Mouse (Mus musculus): ENCODE measurements around the gene Zfp276. TPM values are rescaled to one million over a fixed set of nuclear protein-coding genes. Genes with fewer than 3 reads are reported as not detected.
"Not testable (repeated sequence)": the region's sequence is repeated elsewhere in the genome, so short reads cannot be mapped to it uniquely, and the experiment has no call there.

Gene Zfp276
- total RNA-seq, 2 experiments from 2014 or later, result 22.8 to 26.0 TPM

DNA sequence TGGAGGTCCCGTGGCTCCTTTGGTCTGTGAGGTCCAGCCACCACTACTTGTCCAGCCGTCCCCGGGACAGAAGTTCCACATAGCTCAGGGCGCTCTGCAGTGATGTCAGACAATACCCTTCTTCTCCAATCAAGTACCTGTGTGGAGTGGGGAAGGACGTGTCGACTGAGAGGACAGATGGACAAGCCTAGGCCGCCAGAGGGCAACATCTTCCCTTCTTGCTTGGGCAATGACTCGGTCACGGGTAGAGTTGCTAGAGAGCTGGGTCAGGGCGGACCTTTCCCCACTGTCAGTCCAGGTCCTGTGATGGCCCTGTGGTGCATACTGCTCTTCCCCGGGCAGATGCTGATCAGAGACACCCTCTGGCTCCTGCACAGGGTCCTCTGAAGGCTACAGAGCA lies 10.9 kb upstream of the Zfp276 start:
- DNase-seq (ENCODE audit: low spot score in 2 of 2), result no peak

DNA sequence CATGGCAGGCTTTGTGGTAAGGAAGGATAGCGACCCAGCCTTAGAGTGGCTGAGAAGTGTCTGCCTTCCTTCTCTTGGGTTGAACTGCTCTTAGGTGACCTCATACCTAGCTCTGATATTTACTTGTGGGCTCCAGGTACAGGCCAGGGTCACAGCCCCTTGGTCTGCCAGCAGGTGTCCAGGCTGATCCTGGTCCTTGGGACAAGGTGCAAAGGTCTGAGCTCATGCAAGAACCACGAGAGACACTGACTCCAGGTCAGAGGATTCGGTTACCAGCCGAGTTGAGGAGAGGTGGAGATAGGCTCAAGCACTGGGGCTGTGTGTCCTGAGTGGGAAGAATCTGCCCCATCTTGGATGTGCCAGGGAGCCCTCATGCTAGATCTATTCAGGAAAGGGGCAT lies 9.6 kb upstream of the Zfp276 start:
- DNase-seq (ENCODE audit: low spot score in 2 of 2), result no peak

- no peak for DNase-seq (ENCODE audit: low spot score in 2 of 2)
These were observed 8.5 kb upstream of the Zfp276 start for GRCm38 (mm10) chr8:123245543-123245942.

DNA sequence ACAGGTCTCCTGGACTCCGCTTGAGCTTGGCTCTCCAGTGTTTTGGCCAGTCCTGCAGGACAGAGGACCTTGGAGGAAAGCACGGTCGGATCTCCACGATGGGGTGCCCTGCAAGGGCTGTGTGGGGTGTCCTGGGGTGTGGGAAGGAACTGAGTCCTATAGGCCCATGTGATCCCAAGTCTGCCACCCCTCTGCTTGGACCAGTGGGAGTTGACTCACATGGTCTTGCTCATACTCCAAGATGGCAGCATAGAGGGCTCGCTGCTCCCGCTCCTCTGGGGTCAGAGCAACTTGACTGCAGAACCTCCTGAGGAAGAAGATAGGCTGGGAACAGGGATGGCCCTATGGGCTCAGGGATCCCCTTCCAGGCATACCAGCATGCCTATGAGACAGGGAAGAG lies 6.2 kb upstream of the Zfp276 start:
- no peak for DNase-seq (ENCODE audit: low spot score in 2 of 2)

- no peak for DNase-seq (ENCODE audit: low spot score in 2 of 2)
These were observed 5.4 kb upstream of the Zfp276 start for GRCm38 (mm10) chr8:123248596-123248995.

GRCm38 (mm10) chr8:123250940-123251339 lies 3.1 kb upstream of the Zfp276 start:
- DNase-seq (ENCODE audit: low spot score in 2 of 2), result no peak

DNA sequence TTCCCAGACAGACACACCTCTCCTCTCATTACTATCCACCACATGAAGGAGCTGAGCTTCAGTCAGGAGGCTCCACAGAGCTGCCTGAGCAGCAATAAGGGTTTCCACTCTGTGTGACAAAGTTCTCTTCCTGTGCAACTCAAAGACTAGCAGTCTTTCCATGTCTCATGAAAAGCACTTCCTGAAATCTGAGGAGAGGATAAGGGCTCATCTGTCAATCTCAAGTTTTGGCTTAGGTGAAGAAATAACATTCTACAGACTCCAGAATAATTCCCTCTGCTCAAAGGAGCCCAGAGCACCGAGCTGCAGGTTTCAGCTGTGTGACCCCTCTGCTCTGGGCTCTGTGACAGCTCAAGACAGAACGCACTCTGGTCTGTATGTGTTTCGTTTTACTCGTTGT lies 1.1 kb upstream of the Zfp276 start:
- no peak for DNase-seq (ENCODE audit: low spot score in 2 of 2)

- DNase-seq (ENCODE audit: low spot score in 2 of 2), result peak in 1 of 2 experiments; percentile 28
These were observed 420 bp upstream of the Zfp276 start for GRCm38 (mm10) chr8:123253451-123254098.

GRCm38 (mm10) chr8:123255170-123255569 lies 1.2 kb downstream of the Zfp276 start:
- no peak for DNase-seq (ENCODE audit: low spot score in 2 of 2)

GRCm38 (mm10) chr8:123257114-123257513 lies 3.1 kb downstream of the Zfp276 start:
- peak; percentile 27 to 50 for DNase-seq (ENCODE audit: low spot score in 2 of 2)

- DNase-seq (ENCODE audit: low spot score in 2 of 2), result not testable (repeated sequence)
These were observed 3.6 kb downstream of the Zfp276 start for GRCm38 (mm10) chr8:123257593-123257992.

DNA sequence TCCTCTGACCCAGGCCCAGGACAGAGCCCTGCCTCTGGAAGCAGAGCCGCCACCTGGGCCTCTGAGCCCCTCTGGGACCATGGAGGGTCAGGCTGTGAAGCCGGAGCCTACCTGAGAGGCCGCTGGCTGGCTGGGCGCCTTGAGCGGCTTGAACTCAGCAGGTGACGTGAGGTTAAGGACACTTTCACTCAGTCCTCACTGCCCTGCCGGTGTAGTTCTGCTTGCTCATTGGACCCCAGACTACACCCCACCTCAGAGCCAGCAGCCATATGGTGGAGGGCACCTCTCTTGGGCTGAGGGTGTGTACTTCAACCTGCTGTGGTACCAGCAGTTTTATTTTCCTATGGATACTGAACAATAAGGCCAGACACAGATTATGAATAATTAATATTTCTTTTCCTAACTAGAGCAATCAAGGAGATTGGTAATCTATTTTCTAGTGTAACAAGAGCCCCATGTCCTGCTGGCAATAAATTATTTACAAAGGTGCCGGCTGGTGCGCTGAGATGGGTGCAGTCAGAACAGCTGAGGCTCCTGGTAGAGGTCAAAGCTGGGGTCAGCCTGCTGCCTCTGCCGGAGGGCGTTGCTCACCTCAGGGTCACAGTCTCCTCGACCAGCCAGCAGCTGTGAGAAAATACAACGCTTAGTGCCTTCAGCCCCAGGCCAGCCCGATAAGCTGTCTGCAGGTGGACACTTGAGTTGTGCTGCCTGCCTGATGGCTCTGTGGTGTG lies 14.1 kb downstream of the Zfp276 start:
- DNase-seq (ENCODE audit: low spot score in 2 of 2), result no peak

GRCm38 (mm10) chr8:123271147-123271546 lies 17.2 kb downstream of the Zfp276 start:
- DNase-seq (ENCODE audit: low spot score in 2 of 2), result no peak

DNA sequence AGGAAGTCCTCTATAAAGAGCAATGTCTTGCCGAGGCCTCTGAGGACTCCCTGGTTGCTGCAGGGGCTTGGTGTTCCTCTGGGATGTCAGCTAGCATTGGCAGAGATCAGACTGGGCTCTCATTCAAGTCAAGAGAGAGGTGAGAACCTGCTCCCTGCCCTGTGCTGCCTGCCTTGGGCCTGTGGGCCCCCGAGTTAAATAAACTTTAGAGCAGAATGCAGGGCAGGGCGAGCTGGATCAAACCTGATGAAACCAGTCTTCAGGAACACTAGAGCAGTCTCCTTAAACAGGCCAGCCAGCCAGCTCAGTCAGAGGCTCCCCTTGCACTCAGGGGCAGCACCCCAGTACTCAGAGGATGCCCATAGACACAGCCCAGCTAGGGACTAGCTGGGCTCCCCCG lies 17.9 kb downstream of the Zfp276 start:
- DNase-seq (ENCODE audit: low spot score in 2 of 2), result no peak

GRCm38 (mm10) chr8:123274447-123274846 lies 20.5 kb downstream of the Zfp276 start:
- no peak for DNase-seq (ENCODE audit: low spot score in 2 of 2)

- no peak for DNase-seq (ENCODE audit: low spot score in 2 of 2)
These were observed 21.1 kb downstream of the Zfp276 start for GRCm38 (mm10) chr8:123275096-123275495.

- DNase-seq (ENCODE audit: low spot score in 2 of 2), result no peak
These were observed 24.4 kb downstream of the Zfp276 start for GRCm38 (mm10) chr8:123278445-123278844.

DNA sequence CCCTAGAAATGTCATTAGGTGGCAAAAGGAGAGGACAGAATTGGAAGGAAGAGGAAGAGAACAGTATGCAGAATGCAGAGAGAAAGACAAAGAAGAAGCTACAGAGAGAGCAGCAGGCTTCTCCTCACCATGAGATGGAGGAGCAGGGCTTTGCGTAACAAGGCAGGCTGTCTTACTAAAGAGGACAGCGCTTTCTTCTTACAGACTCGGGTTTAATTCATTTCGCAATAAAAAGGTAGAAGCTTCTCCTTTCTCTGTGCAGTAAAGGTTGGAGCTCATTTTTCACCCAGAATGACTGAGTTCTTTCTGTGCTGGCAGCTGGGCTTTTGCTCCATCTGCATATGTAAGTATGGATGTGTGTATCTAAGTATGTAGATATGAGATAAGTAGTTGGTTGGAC lies 25.8 kb downstream of the Zfp276 start:
- DNase-seq (ENCODE audit: low spot score in 2 of 2), result no peak

- DNase-seq (ENCODE audit: low spot score in 2 of 2), result no peak
These were observed 26.5 kb downstream of the Zfp276 start for GRCm38 (mm10) chr8:123280302-123281094.

GRCm38 (mm10) chr8:123282994-123283393 lies 29.0 kb downstream of the Zfp276 start:
- DNase-seq (ENCODE audit: low spot score in 2 of 2), result not testable (repeated sequence)

- DNase-seq (ENCODE audit: low spot score in 2 of 2), result no peak
These were observed 30.0 kb downstream of the Zfp276 start for GRCm38 (mm10) chr8:123283991-123284390.

GRCm38 (mm10) chr8:123284493-123284892 lies 30.5 kb downstream of the Zfp276 start:
- DNase-seq (ENCODE audit: low spot score in 2 of 2), result no peak
